Mouse (Mus musculus): Measurements from ENCODE around the gene Vhl. TPM values are rescaled to one million over a fixed set of nuclear protein-coding genes. Genes with fewer than 3 reads are reported as not detected.

The Vhl gene
- total RNA-seq, 1 experiment from 2014 or later, result 21.6 TPM

DNA sequence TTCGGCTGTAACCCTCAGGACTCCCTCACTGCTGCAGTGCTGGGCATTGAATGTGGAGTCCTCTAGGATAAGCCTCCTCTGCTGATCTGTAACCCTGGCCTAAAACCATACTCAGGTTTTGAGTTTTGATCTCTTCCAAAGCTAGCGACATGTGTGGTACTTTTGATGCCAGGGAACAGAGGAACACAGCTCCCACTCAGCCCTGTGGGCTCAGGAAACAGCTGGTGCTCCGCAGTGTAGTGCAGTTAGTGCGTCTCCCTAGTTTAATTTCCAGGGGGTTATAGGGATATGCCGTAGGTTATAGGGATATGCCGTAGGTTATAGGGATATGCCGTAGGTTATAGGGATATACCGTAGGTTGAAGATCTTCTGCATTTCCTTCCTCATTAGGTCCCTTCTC, 8.8 kb upstream of the Vhl start:
- ATAC-seq (replicated peaks; ENCODE audit: insufficient number of reproducible peaks, low FRiP score, low TSS enrichment, poor library complexity, severe bottlenecking), result no peak

DNA sequence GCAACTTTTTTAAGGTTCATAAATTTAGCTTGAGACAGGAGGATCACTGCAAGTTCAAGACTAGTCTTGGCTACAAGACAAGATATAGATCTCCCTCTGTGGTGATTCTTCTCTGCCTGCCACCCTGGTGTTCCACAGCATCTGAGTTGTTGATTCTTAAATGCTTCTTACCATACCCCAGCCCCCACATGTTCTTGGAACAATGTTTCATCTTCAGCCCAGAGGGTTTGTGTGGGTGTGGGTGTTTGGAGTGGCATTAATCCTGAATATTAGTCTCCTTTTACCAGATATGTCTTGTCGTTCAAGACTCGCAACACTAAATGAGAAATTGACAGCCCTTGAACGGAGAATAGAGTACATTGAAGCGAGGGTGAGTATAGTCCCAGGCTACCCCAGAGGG, 8.3 kb upstream of the Vhl start:
- ATAC-seq (replicated peaks; ENCODE audit: insufficient number of reproducible peaks, low FRiP score, low TSS enrichment, poor library complexity, severe bottlenecking), result no peak

DNA sequence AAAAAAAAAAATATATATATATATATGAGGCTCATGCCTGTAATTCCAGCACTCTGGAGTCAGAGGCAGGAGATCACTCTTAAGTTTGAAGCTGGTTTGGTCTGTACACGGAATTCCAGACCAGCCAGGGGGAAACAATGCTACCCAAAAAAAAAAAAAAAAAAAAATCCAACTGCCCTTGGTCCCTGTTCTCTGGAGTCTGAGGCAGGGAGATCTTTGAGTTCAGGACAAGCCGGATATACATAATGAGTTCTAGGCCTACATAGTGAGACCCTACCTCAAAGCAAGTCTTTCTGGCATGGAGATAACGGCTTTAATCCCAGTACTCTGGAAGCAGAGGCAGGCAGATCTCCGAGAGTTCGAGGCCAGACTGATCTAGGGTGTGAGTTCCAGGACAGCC, 373 bp upstream of the Vhl start:
- no peak for ATAC-seq (replicated peaks; ENCODE audit: insufficient number of reproducible peaks, low FRiP score, low TSS enrichment, poor library complexity, severe bottlenecking)

DNA sequence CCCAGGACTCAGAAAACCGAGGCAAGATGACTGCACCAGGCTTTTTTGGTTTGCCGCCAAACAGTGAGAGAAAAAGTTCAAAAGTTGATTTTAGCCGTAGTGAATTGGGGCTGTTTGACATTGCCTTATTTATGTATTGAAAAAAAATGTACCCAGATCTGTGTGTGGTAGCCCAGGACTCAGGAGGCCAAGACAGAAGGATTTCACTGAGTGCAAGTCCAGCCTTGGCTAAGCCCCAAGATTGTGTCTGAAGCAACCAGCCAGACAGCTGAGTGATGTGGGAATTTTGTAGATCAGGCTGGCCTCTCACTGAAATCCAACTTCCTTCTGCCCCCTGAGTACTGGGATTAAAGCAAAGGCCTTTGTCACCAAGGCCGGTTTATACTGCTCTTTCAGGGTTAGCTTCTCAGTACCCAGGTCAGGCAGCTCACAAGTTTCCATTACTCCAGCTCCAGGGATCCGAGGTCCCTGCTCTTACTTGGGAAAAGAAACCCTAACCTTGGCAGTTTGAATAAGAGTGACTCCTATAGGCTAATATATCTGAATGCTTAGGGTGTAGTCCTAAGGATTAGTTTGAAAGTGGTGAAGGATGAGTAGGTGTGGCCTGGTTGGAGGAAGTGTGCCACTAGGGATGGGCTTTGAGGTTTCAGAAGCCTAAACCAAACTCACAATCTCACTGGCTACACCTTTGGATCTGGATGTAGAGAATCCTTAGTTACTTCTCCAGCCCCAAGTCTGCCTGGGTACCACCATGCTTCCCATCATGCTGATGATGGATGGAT, 1.4 kb downstream of the Vhl start:
- ATAC-seq (replicated peaks; ENCODE audit: insufficient number of reproducible peaks, low FRiP score, low TSS enrichment, poor library complexity, severe bottlenecking), result no peak

DNA sequence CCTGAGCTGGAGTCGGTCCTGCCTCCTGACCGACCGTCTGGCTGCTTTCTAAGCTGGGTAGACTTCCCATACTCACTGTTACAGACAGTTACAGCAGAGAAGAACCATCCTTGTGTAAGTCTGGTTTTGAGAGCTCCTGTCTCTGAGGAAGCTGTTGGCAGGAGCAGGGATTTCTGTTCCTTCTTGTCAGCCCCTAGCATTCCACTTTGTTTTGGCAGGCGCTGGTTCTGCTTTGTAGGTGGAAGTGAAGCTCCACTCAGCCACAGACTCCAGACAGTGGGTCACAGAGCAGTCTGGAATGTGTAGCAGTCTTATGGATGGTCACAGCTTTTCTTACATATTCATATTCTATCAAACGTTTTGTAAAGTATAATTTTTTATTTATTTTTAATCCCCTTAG, 6.6 kb downstream of the Vhl start:
- ATAC-seq (replicated peaks; ENCODE audit: insufficient number of reproducible peaks, low FRiP score, low TSS enrichment, poor library complexity, severe bottlenecking), result no peak

DNA sequence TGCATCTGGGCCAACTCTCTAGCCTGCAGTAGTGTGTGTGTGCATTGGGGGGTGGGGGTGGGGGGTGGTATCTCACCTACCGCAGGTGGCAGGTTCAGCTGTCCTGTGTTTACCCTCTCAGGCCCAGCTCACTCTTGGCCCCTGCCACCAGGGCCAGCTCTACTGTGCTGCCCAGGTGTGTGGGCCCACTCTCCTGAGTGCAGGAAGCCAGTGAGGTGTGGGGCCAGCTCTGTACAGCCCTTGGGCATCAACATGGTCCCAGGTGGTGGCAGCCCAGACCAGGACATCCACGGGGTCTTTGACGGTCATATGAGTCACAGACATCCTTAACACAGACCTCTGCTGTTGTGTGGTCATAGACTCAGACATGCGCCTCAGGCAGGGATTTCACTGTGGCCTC, 9.1 kb downstream of the Vhl start:
- ATAC-seq (replicated peaks; ENCODE audit: insufficient number of reproducible peaks, low FRiP score, low TSS enrichment, poor library complexity, severe bottlenecking), result no peak

DNA sequence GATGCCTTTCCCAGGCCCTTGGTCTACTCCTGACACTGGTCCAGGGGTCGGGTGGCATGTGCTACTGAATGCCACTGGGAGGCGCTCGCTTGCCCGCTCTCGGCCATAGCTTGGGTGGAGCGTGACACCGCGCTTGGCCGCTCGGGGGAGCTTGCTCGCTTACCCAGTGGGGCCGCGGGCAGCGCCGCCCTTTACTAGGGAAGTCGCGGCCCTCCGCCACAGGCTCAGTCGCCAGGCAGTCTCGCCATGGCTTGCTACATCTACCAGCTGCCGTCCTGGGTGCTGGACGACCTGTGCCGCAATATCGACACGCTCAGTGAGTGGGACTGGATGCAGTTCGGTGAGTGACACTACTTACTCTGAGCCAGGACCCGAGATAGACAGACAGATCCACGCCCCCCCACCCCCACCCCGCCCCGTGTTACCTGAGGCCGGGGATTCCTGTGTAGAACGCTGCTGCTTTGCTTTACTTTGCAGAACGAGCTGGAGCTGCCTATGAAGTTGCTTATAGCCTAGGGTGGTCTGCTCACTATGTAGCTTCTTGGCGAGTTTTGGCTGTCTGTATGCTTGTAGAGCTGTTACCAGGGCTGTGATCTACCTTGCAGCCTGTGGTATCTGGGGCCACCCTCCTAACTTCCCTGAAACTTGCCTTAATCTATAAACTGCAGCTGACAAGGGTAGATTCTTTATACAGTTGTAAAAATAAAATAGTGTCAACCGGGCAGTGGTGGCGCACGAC, 14.7 kb downstream of the Vhl start, which contains the start of gene Irak2:
Gene Irak2, plus strand, starts transcription at position 166 of the 739 bp plus-strand sequence.
- ATAC-seq (replicated peaks; ENCODE audit: insufficient number of reproducible peaks, low FRiP score, low TSS enrichment, poor library complexity, severe bottlenecking), result peak; percentile 93

DNA sequence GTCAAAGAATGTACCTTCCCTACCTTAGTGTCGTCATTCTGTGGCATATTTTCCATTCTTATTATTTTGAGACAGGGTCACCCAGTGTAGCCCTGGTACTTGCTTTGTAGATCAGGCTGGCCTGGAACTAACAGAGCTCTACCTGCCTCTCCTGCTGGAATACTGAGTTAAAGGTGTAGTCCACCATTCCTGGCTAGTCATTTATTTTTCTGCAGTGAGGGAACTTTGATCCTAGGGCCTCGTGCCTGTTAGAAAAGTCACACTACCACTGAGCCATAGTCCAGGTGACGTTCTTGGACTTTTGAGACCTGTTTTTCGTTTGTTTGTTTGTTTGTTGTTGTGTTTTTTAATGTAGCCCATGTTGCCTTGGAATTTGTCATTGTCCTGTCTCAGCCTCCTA, 15.4 kb downstream of the Vhl start:
- no peak for ATAC-seq (replicated peaks; ENCODE audit: insufficient number of reproducible peaks, low FRiP score, low TSS enrichment, poor library complexity, severe bottlenecking)

DNA sequence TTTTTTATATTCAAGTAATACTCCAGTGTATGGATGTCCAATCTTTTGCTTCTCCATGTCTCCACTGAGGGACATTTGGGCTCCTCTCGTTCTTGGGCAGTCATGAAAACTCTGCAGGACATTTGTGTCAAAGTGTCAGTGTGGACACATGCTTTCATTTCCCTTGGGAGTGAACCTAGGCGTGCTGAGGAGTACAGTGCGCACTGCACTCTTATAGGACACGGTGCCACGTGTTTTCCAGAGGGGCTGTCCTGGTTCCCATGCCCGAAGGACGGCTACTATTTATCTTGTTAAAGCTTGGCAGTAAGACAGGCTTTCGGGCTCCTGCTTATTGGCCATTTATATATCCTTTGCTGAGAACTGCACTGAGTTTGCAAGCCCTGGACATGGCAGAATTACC, 18.8 kb downstream of the Vhl start:
- no peak for ATAC-seq (replicated peaks; ENCODE audit: insufficient number of reproducible peaks, low FRiP score, low TSS enrichment, poor library complexity, severe bottlenecking)

DNA sequence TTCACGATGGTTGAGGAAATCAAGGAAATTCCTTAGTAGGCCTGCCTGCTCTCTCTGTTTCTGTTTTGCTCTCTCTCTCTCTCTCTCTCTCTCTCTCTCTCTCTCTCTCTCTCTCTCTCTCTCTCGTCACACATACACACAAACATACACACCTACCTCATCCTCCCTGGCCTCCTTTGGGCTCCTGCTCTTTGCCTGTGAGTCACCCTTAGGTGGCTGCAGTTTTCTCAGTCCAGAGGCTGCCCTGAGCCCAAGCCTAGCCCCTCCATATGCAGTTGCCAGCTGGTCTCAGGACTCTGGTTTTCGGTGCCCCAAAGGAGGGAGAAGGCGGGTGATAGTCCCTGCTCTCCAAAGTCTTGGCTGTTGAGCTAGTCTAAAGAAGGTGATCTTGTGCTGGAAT, 19.3 kb downstream of the Vhl start:
- ATAC-seq (replicated peaks; ENCODE audit: insufficient number of reproducible peaks, low FRiP score, low TSS enrichment, poor library complexity, severe bottlenecking), result no peak

DNA sequence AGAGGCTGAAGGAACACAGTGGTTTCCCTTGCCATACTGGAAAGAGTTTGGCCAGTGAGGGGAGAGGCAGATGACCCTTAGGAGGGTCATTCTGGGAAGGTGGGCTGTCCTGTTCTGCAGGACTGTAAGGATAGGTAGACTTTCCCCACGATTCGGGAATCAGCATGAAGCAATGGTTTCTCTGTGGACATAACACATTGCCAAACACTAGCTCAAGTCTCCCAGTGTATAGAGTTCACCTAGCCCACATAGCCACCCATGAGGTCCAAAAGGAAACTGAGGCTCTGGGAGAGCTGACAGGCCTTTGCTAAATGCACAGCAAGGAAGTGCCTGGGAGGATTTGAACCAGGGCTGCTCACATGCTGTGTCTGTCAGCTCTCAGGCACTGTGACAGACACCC, 20.2 kb downstream of the Vhl start:
- no peak for ATAC-seq (replicated peaks; ENCODE audit: insufficient number of reproducible peaks, low FRiP score, low TSS enrichment, poor library complexity, severe bottlenecking)

DNA sequence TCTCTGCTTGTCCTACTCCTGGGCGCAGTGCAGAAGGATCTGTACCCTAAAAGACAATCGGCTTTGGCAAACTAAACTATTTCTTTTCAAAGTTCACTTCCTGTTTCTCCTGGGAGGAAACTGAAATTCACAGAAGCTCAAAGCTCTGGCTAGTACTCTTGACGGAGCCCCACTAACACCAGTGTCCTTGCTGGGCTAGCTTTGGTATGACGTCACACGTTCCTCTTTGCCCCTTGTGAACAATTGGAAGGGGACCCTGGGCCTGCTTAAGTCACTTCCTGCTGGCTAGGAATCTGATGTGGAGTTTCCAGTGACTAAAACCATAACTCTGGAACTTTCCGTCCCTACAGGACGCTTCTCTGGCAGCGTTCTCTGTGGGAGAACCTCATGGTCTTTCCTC, 21.0 kb downstream of the Vhl start:
- ATAC-seq (replicated peaks; ENCODE audit: insufficient number of reproducible peaks, low FRiP score, low TSS enrichment, poor library complexity, severe bottlenecking), result peak; percentile 77

DNA sequence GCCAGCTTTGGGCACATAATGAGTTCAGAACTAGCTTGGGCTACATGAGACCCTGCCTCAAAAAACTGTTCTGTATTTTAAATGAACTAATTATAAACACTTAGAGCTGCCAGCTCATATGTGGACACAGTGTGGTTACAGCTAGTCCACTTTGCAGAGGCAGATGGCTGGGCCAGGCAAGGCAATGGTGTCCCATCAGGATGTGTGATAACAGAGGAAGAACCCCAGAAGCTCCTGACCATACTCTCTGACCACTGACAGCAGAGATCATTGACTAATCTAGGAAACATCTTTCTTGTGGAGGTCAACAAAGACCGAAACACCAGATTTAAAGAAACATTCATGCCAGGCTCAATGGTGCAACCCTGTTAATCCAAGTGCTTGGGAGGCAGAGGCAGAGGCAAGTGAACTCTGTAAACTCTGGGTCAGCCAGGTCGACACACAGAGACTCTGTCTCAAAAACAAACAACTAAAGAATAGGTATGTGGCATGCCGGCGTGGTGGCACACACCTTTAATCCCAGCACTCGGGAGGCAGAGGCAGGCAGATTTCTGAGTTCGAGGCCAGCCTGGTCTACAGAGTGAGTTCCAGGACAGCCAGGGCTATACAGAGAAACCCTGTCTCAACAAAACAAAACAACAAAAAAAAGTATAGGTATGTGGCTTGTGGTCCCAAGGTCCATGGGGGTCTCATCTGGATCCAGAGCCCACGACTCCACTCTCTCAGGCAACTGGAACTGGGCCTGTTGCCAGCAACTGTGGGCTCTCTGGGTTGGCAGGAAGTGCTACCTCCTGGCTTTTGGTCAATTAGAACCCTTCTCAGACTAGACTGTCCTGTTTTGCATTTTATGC, 25.8 kb downstream of the Vhl start:
- ATAC-seq (replicated peaks; ENCODE audit: insufficient number of reproducible peaks, low FRiP score, low TSS enrichment, poor library complexity, severe bottlenecking), result 0 out of 2 replicates have a peak, but pooled peaks have one; percentile 5

DNA sequence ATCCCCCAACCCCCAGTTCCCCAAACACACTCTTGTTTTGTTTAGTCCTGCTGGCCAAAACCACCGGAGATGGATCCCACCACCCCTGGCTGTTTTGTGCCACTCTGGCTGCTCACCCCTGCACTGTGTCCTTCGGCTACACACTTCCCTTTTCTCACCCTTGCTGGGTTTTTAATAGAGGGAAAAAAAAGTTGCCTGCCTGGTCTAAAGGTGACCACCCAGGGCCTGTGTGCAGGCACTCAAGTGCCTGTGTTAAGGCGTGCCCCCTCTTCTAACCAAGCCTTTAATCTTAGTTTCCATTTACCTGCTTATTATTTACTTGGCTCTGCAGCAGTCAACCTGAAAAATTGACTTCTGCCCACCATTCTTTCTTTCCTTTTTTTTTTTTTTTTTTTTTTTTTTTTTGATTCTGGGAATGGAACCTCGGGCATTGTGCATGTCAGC, 26.5 kb downstream of the Vhl start:
- 0 out of 2 replicates have a peak, but pooled peaks have one; percentile 16 for ATAC-seq (replicated peaks; ENCODE audit: insufficient number of reproducible peaks, low FRiP score, low TSS enrichment, poor library complexity, severe bottlenecking)

DNA sequence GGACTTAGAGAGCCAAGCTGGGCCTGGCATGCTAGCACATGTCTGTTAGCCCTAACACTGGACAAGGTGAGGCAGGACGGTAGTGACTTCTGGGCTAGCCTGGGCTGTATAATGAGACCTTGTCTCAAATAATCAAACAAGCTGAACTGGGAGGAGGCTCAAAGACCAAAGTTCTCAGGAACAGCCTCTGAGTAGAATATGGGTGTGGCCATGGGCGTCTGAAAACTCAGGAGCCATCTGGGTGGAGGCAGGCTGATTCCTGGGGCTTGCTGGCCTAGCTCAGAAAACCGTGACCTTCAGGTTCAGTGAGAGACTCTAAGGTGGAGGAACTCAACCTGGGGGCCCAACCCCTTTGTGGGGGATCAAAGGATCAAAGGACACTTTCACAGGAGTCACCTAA, 27.9 kb downstream of the Vhl start:
- ATAC-seq (replicated peaks; ENCODE audit: insufficient number of reproducible peaks, low FRiP score, low TSS enrichment, poor library complexity, severe bottlenecking), result no peak

DNA sequence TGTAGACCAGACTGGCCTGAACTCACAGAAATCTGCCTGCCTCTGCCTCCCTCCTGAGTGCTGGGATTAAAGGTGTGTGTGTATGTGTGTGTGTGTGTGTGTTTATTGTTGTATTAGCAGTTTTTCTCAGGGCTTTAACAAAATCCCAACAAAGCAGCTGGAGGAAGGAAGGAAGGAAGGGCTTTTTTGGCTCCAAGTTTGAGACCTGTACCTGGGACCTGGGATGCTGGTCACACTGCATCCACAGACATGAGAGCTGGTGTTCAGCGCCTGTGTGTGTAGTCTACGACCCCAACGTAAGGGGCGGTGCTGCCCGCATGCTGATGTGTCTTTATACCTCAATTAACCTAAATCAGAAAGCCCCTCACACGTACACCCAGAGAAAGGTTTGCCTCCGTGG, 29.8 kb downstream of the Vhl start:
- no peak for ATAC-seq (replicated peaks; ENCODE audit: insufficient number of reproducible peaks, low FRiP score, low TSS enrichment, poor library complexity, severe bottlenecking)

DNA sequence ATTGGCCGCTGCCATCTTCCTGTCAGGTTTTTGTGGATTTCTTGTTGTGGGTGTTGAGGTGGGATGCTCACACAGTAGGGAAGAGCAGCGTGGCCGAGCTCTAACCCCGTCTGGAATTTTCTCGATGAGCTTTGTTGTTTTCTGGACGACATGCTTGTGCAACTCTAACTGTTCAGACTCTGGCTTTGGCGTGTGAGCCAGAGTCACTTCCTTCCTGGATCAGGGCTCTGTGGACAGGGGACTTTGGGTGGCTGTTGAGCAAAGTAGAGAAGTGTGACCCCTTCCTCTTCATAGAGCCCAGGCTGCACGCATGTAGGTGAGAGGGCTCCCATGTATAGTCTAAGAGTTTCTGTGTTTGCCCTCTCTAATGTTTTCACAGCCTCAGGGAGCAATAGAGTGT, 30.3 kb downstream of the Vhl start:
- ATAC-seq (replicated peaks; ENCODE audit: insufficient number of reproducible peaks, low FRiP score, low TSS enrichment, poor library complexity, severe bottlenecking), result no peak

DNA sequence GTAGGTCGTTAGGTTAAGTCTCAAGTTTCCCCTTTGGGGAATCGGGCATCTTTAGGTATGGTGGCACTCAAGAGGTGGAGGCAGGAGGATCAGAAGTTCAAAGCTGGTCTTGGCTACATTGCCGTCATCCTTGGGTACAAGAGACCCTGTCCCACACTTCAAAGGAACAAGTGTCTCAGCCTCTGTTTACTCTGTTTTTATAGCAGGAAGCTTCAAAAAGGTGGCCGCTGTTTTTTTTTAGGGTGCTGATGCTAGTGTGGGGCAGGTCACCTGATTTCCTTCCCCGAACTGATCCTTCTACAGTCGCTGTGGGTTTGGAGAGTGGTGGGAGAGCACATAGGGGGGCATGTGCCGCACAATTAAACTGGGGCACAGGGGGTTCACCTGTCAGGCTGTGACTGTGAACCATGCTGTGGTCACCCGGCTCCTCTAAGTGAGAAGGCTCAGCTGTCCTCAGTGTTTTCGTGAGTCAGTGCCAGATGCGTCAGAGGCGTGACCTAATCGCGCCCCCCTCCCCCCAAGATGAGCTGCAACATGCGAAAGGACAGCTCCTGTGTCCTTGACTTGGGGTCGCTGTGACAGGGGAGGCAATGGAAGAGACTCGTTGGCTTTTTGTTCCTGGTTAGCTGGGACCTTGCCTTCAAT, 31.1 kb downstream of the Vhl start:
- ATAC-seq (replicated peaks; ENCODE audit: insufficient number of reproducible peaks, low FRiP score, low TSS enrichment, poor library complexity, severe bottlenecking), result peak; percentile 71

DNA sequence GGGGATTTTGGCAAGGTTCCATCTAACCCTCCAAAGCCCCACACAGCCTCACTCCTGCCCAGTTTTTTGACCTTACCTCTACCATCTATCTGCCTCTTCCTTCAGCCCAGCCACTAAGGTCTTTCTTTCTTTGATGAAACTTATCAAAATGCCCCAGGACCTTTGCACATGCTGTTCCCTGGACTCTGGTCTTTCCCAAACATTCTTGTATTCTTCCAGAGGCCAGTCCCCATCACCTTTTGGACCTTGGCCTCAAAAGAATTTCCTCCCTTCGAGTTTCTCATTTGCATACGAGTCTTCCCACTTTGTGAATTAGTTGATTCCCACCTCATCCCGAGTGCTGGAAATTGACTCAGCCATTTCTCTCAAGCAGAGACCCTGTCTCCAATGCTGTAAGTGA, 31.7 kb downstream of the Vhl start:
- ATAC-seq (replicated peaks; ENCODE audit: insufficient number of reproducible peaks, low FRiP score, low TSS enrichment, poor library complexity, severe bottlenecking), result no peak

All from monocyte, adult 5-6 weeks (primary cell).